Mouse (Mus musculus): Measurements from ENCODE around the gene Ccdc34.

GRCm38 (mm10) chr2:110199648-110200047, 182.0 kb downstream of the Ccdc34 start:
- TF ChIP-seq CTCF (IDR thresholded peaks at IDR 0.05; ENCODE audit: low read depth, low read length) (no peak), GATA2 (IDR thresholded peaks at IDR 0.05; ENCODE audit: borderline replicate concordance, low read depth, low read length) (no peak)

Data from G1E (cell line).